Mouse (Mus musculus) hindbrain, embryonic 14.5 days (tissue): ENCODE data around the gene Elmod1. TPM values are rescaled to one million over a fixed set of nuclear protein-coding genes. Genes with fewer than 3 reads are reported as not detected.

ENCODE experiments used
- ATAC-seq: fragments of 200-750 bp; cut with Nextera tagmentation; 2 replicates; pipeline ENCODE4 v1.8.0; 2017; ENCODE audit warnings: moderate number of reproducible peaks, mild to moderate bottlenecking, moderate TSS enrichment, moderate library complexity; ENCODE audit not compliant: low FRiP score
- DNase-seq: peaks from one replicate; pipeline ENCODE4 v3.0.0-alpha.2; 2015; ENCODE audit warnings: low spot score
- H3K27ac ChIP-seq: fragments of 300-500 bp; sonication (generic); 2 replicates; pipeline ENCODE4 v1.5.1; 2014; ENCODE audit warnings: mild to moderate bottlenecking, moderate library complexity
- H3K27me3 ChIP-seq: fragments of 300-500 bp; sonication (generic); 2 replicates; pipeline ENCODE4 v1.6.1; 2014; ENCODE audit warnings: mild to moderate bottlenecking, low read length, mixed read lengths; ENCODE audit not compliant: control insufficient read depth, insufficient read depth
- H3K36me3 ChIP-seq: fragments of 300-500 bp; sonication (generic); replicated peaks from 2 replicates; pipeline ENCODE4 v1.6.1; 2014; ENCODE audit not compliant: control insufficient read depth, insufficient read depth
- H3K4me1 ChIP-seq: fragments of 300-500 bp; sonication (generic); replicated peaks from 2 replicates; pipeline ENCODE4 v1.6.1; 2014; ENCODE audit warnings: antibody characterized with exemption, low read length, mixed read lengths; ENCODE audit not compliant: control insufficient read depth, insufficient read depth
- H3K4me2 ChIP-seq: fragments of 300-500 bp; sonication (generic); replicated peaks from 2 replicates; pipeline ENCODE4 v1.6.1; 2014; ENCODE audit warnings: mild to moderate bottlenecking, moderate library complexity
- H3K4me3 ChIP-seq: fragments of 300-500 bp; sonication (generic); replicated peaks from 2 replicates; pipeline ENCODE4 v1.5.1; 2014; ENCODE audit warnings: mild to moderate bottlenecking, low read length
- H3K9ac ChIP-seq: fragments of 300-500 bp; sonication (generic); 2 replicates; pipeline ENCODE4 v1.6.1; 2014
- H3K9me3 ChIP-seq: fragments of 300-500 bp; sonication (generic); 2 replicates; pipeline ENCODE4 v1.6.1; 2016; ENCODE audit warnings: low read length; ENCODE audit not compliant: control insufficient read depth
- WGBS: fragments of 180-500 bp; shearing (Covaris S2); extraction: QIAGEN DNeasy Blood & Tissue Kit; methylation state at CpG from one replicate; pipeline ENCODE4 v1.1.7; 2014; 5-methylcytosine and 5-hydroxymethylcytosine counted together
- polyA plus RNA-seq: library from polyadenylated mRNA; unstranded; fragments of >200 nt; fragmentation: Nextera tagmentation; extraction: Ambion mirVana; gene quantifications from 2 replicates; pipeline ENCODE4 v1.2.1, GENCODE M21; 2014

Elmod1 gene
- polyA plus RNA-seq, 1 experiment from 2014 or later = 23.9 TPM

GRCm38 (mm10) chr9:53895827-53896226 is 79.3 kb downstream of the Elmod1 start:
- no peaks in the 10 kb centered on the region for H3K4me1 ChIP-seq
- H3K9ac ChIP-seq = no peak overlapping the region
- DNase-seq (no peak), ATAC-seq (no peak)
- H3K27me3 ChIP-seq = no peaks in the 10 kb centered on the region
- H3K36me3 ChIP-seq = no peaks in the 10 kb centered on the region
- H3K9me3 ChIP-seq = 0 out of 2 replicates have a peak, but pooled peaks cover 8% of the 10 kb centered on the region
- no peak overlapping the region for H3K4me2 ChIP-seq
- 73% methylated on average over 7 of the region's 7 CpGs for WGBS
- H3K4me3 ChIP-seq = no peak overlapping the region
- no peak overlapping the region for H3K27ac ChIP-seq

GRCm38 (mm10) chr9:53890075-53890474 is 85.0 kb downstream of the Elmod1 start:
- H3K4me3 ChIP-seq = no peak overlapping the region
- no peaks in the 10 kb centered on the region for H3K36me3 ChIP-seq
- H3K27ac ChIP-seq = no peak overlapping the region
- 4% methylated on average over 1 of the region's 1 CpGs for WGBS
- peak; percentile 55; the same call in 1 of the 2 replicates for ATAC-seq
- H3K4me2 ChIP-seq = no peak overlapping the region
- peak; percentile 82 for DNase-seq
- H3K9me3 ChIP-seq = 0 out of 2 replicates have a peak, but pooled peaks cover 8% of the 10 kb centered on the region
- H3K9ac ChIP-seq = no peak overlapping the region
- H3K27me3 ChIP-seq = no peaks in the 10 kb centered on the region
- no peaks in the 10 kb centered on the region for H3K4me1 ChIP-seq

- Histone ChIP-seq H3K4me2 (no peak overlapping the region), H3K9ac (no peak overlapping the region), H3K4me1 (no peaks in the 10 kb centered on the region), H3K27ac (peak overlapping the region; percentile 38; the same call in 1 of the 2 replicates), H3K27me3 (no peaks in the 10 kb centered on the region), H3K4me3 (no peak overlapping the region), H3K36me3 (no peaks in the 10 kb centered on the region), H3K9me3 (no peaks in the 10 kb centered on the region)
- WGBS = 76% methylated on average over 23 of the region's 23 CpGs
- DNase-seq (peak; percentile 29), ATAC-seq (peak; percentile 64; the same call in 1 of the 2 replicates)
Measured at GRCm38 (mm10) chr9:53883588-53884280, 91.4 kb downstream of the Elmod1 start.

GRCm38 (mm10) chr9:53877423-53877822 is 97.7 kb downstream of the Elmod1 start:
- H3K4me2 ChIP-seq = no peak overlapping the region
- peak; percentile 3 for DNase-seq
- no peak overlapping the region for H3K9ac ChIP-seq
- H3K9me3 ChIP-seq = no peaks in the 10 kb centered on the region
- no peaks in the 10 kb centered on the region for H3K36me3 ChIP-seq
- H3K4me3 ChIP-seq = no peak overlapping the region
- no peaks in the 10 kb centered on the region for H3K4me1 ChIP-seq
- no peak for ATAC-seq
- H3K27me3 ChIP-seq = no peaks in the 10 kb centered on the region
- H3K27ac ChIP-seq = no peak overlapping the region
- WGBS = 61% methylated on average over 2 of the region's 2 CpGs

- ATAC-seq (no peak), DNase-seq (no peak)
- H3K4me3 ChIP-seq = no peak overlapping the region
- no peaks in the 10 kb centered on the region for H3K4me1 ChIP-seq
- H3K27ac ChIP-seq = no peak overlapping the region
- no peaks in the 10 kb centered on the region for H3K36me3 ChIP-seq
- 93% methylated on average over 8 of the region's 8 CpGs for WGBS
- H3K9ac ChIP-seq = no peak overlapping the region
- H3K9me3 ChIP-seq = peaks cover 3% of the 10 kb centered on the region; the same call in 1 of the 2 replicates
- H3K4me2 ChIP-seq = no peak overlapping the region
- H3K27me3 ChIP-seq = no peaks in the 10 kb centered on the region
Measured at GRCm38 (mm10) chr9:53873239-53873638, 101.9 kb downstream of the Elmod1 start.

Other genes starting within 250 kb of the Elmod1 start
- 18.1 and 21.2 TPM in 2 replicates for gene Slc35f2, start 203.8 kb downstream of the Elmod1 start, polyA plus RNA-seq
- gene Sln, start 125.1 kb downstream of the Elmod1 start, polyA plus RNA-seq = 0.20 TPM in 1 of 2 replicates, not detected in the other
- gene Tnfaip8l3, start 93.1 kb upstream of the Elmod1 start, polyA plus RNA-seq = 0.88 and 1.4 TPM in 2 replicates